Mouse (Mus musculus) heart, adult 8-10 months (tissue): ENCODE results near the gene Tmem37. TPM values are rescaled to one million over a fixed set of nuclear protein-coding genes. Genes with fewer than 3 reads are reported as not detected.
A peak's percentile ranks its signal among the peaks of the same experiment; 100 is the strongest.

ENCODE experiments used
- DNase-seq: peaks from one replicate; pipeline ENCODE4 v3.0.0; 2022; ENCODE audit warnings: low spot score
- total RNA-seq, 4 experiments: library from RNA; stranded (reverse); gene quantifications; 2 replicates each; pipeline ENCODE4 v1.2.4; 2022

Tmem37 gene
- total RNA-seq, result 1 to 10 TPM; 6.3 to 8.5 (median 7.1) TPM

DNA sequence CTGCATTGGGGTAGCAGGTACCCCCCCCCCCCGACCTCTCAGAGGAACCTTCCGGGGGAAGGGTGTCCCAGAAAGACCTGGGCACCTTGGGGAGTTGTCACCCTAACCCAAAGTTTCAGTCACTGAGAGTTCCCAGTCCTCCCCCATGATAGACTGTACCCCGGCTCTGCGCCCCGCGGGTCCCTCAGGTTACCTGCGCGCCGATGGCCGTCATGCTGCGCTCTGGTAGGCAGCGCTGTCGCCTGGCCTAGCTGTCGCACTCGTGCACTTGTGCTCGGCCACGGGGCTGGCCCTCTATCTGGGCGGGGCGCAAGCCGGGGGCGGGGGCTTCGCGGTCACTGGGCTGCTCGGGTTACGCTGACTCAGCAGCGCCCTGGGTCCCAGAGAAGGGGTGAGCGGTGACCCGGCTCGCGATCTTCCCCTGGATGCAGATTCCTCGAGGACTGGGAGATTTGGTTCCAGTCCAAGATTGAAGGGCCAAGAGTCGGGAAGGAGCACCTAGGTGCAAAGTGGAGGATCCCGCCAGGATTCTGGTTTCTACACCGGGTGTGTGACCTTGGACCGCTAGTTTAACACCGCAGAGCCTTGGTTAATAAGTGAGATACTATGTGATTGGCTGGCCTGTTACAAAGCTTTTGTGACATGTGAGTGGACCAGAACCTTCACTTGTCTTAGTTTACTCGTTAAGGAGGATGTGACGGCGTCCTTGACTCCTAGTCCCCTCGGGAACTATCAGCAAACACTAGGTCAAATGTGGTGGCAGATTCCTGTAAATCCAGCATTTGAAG lies at the start of gene Tmem37:
TSS of gene Tmem37 (minus strand) at position 556 of the 788 bp plus-strand sequence.
- DNase-seq, result peak; percentile 51

DNA sequence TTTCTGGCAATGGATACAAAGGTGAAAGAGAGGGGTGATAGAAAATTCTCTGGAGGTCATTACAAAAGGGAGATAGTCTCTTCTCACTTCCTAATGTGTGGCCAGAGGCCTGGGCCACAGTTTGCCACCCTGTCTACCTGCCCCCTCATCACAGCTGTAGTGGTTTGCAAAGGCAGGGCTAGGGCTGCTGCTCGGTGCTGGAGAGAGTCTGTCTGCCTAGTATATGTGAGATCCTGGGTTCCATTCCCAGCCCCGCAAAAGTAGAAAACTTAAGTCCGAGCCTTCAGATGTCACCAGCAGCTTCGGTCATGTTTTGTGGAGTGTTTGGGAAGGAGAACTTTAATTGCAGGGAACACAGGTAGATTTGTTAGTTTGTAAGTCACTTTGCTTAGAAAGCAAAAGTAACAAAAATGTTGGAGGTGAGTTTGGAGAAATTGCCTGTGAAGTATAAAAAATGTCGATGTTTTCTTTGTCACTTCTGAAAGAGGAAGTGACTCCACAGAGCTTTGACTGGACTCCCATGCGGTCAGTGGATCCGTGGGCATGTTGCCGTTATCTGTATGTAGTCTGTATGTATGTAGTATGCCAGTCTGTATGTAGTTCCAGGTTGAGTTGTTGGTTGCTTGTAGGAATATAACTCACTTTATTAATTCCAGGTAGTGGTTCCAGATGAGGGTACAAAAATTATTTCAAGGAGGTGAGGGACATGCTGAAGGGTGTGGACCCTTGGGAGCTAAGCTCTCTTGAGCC lies 48.9 kb upstream of the Tmem37 start:
- DNase-seq, result no peak

- DNase-seq, result no peak
Measured at GRCm38 (mm10) chr1:120121930-120122530, 48.2 kb upstream of the Tmem37 start.

- DNase-seq, result peak; percentile 98
Measured at GRCm38 (mm10) chr1:120120969-120121811, 47.3 kb upstream of the Tmem37 start, which contains the start of the genes Dbi and 3110009E18Rik. Dbi (minus strand) TSS chr1:120121078. 3110009E18Rik (plus strand) TSS chr1:120121187.

GRCm38 (mm10) chr1:120120141-120120968 lies 46.5 kb upstream of the Tmem37 start:
- DNase-seq, result peak; percentile 49

DNA sequence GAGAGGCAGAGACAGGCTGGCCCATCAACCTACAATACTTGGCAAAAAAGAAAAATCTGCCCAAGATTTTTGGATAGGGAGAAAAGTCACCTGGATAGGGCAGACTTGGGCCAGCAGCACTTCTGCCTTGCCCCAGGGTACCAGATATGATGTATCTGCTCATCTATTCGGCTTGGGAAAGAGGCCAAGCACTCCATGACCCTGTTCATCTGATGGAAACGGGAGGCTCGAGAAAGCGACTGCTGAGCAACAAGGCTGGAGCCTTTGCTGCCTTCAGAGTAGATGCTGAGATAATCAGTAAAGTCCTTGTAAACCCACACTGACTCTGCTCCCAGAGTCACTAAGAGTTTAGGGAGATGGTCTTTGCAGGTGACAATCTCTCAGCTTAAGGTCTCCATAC lies 45.5 kb upstream of the Tmem37 start:
- DNase-seq, result no peak

DNA sequence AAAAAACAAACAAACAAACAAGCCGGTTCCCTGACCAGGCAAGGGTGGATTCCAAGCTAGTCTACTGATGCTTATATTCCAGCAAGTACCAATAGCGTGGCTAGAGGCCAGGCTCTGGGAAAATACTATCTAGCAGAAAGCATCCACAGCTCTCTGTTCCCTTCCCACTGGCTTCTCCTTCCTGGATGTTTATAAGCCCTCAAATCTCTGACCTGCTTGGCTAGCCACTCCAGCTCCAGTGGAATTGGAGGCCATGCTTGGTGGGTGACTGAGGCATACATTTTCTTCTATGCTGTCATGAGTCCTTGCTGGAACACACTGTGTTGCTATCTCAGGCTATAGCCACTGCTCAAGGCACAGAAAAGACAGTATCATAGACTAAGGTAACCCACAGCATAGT lies 45.0 kb upstream of the Tmem37 start:
- no peak for DNase-seq

- no peak for DNase-seq
Measured at GRCm38 (mm10) chr1:120116106-120116505, 42.2 kb upstream of the Tmem37 start.

DNA sequence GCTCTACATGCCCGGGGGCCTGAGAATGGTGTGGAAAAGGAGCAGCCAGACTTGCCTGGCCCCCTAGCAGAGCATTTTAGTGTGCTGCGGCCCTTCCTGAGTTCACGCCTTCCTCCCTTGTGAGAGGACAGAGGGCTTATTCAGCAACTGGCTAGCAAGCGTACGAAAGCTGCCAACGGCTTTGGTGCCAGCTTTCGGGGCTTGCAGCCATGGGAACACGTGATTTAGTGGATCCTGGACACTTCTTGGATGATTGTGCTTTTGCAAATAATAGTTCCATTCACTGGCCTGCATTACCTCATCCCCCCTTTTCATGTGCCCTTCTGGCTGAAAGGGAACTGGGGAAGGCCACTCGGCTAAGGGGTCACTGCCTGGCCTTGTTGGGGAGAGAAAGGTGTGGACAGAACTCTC lies 41.8 kb upstream of the Tmem37 start:
- DNase-seq, result peak; percentile 77

- no peak for DNase-seq
Measured at GRCm38 (mm10) chr1:120112251-120113187, 38.6 kb upstream of the Tmem37 start.

GRCm38 (mm10) chr1:120111766-120112165 lies 37.9 kb upstream of the Tmem37 start:
- DNase-seq, result no peak

DNA sequence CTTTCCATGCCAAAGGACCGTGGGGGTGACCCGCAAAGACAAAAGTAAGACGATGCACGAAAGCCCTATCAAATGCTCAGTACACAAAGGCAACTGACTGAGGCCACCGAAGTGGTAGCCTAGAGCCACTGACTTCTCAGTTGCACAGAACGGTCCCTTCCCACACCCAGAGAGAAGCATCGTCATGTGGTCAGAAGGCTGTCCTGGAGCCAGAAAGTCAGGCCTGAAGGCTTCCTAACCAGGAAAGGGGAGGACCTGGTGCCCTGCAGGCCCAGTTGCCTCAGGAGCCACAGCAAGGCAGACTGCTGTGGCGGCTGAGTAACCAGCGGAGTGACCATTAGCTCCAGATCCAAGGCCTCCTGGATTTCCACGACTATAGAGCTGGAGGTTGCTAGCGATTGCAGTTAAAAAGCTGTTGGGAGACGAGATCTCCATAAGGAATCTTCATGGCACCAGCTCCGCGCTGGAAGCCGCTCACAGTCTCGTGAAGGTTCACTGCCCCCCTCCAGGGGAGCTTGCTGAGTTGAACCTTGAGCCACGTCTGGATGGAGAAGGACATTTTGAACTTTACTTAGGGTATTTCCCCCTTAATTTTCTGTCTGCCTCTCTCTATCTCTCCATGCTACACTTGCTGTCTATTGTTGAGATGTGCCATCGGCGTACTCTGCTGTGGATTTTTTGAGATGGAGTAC lies 36.0 kb upstream of the Tmem37 start:
- no peak for DNase-seq

GRCm38 (mm10) chr1:120105556-120105959 lies 31.7 kb upstream of the Tmem37 start:
- no peak for DNase-seq

DNA sequence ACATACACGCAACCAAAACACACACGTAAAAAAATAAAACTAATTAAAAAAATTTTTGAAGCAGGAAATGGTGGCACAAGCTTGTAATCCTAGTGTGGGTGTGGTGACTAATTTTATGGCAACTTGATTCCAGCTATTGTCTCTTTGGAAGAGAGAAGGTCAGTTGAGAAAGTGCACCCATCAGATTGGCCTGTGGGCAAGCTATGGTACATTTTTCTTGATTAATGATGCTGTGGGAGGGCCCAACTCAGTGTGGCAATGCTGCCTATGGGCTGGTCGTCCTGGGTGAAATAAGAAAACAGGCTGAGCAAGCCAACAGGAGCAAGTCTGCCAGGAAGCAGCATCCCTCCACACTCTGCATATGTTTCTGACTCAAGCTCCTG lies 27.3 kb upstream of the Tmem37 start:
- no peak for DNase-seq

DNA sequence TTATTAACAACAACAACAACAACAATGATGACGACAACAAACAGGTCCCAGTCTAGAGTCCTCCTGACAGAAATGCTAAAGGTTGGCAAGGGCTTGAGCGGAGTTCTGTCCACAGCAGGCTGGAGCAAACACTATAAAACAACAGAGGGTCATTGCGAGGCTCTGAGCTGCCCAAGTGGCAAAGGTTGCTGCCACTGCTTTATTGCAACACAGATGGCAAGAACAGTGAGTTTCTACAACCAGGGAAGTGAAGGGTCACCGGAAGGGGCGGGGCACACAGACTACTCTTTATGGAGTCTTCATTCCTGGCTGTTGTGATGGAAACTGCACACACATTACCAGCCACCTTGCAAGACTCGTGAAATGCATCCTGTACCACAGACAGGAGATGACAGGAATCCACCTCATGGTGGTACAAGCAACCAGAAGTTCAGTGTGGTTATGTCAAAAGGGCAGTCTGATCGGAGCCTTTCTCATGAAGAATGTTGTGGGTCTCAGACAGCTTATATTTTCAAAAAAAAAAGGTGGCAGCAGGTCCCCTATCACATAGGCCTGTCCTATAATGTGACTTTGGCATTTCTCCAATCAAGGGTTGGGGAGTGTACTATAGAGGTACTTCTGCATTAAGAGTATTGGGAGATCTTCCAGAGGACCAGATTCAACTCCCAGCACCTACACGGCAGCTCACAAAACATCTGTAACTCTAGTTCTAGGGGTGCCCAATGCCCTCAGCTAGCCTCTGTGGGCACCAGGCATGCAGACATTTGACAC lies 26.8 kb upstream of the Tmem37 start:
- DNase-seq, result no peak

DNA sequence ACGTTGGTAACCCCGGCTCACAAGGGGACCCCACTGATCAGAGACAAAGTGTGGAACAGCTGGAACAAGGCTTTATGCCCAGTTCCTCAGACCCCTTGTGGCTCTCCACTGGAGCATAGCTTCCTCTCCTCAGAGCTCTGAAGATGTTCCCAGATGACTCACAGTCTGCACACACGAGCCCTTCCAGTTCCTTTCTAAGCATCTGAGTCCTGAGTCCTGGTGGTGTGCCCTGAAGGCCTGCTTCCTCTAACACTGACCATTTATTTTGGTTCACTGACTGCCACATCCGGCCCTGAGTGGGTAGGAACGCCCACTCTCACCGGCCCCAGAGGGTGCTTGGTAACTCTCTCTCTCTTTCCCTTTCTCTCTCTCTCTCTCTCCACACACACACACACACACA lies 25.6 kb upstream of the Tmem37 start:
- DNase-seq, result peak; percentile 33

DNA sequence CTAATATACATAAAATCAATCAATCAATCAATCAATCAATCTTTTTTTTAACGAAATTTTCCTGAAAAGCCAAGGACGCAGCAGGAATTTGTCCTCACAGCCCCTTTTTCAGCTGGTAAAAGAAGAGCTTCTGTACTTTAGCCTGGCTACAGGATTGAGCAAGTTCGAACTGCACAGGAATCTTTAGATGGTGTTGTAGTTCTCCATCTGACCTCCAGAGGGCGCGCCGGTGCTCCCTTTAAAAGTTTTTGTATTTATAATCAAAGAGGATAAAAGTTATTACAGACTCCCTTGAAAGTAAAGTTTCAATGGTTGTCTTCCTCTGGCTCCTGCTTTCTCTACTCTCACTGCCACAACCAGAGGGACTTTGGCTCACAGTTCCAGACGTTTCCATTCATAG lies 24.5 kb upstream of the Tmem37 start:
- peak; percentile 66 for DNase-seq

- no peak for DNase-seq
Measured at GRCm38 (mm10) chr1:120094920-120095319, 21.0 kb upstream of the Tmem37 start.
